Mouse (Mus musculus) hindbrain, embryonic 11.5 days (tissue): ENCODE data around the gene Miip. TPM values are rescaled to one million over a fixed set of nuclear protein-coding genes. Genes with fewer than 3 reads are reported as not detected.
"Not testable (repeated sequence)": the region's sequence is repeated elsewhere in the genome, so short reads cannot be mapped to it uniquely, and the experiment has no call there.

Experiments
- ATAC-seq: fragments of 200-750 bp; cut with Nextera tagmentation; 2 replicates; pipeline ENCODE4 v1.8.0; 2017; ENCODE audit warnings: mild to moderate bottlenecking, moderate TSS enrichment, moderate library complexity; ENCODE audit not compliant: low FRiP score
- DNase-seq: peaks from one replicate; pipeline ENCODE4 v3.0.0-alpha.2; 2015; ENCODE audit warnings: low spot score
- H3K27ac ChIP-seq: fragments of 300-500 bp; sonication (generic); 2 replicates; pipeline ENCODE4 v1.5.1; 2014; ENCODE audit warnings: mild to moderate bottlenecking, low read depth, low read length
- H3K27me3 ChIP-seq: fragments of 300-500 bp; sonication (generic); 2 replicates; pipeline ENCODE4 v1.6.1; 2014; ENCODE audit warnings: mild to moderate bottlenecking, low read length, moderate library complexity, mixed read lengths; ENCODE audit not compliant: control insufficient read depth, insufficient read depth
- H3K36me3 ChIP-seq: fragments of 300-500 bp; sonication (generic); 2 replicates; pipeline ENCODE4 v1.6.1; 2014; ENCODE audit warnings: mild to moderate bottlenecking, low read length, moderate library complexity, mixed read lengths; ENCODE audit not compliant: control insufficient read depth, insufficient read depth
- H3K4me1 ChIP-seq: fragments of 300-500 bp; sonication (generic); replicated peaks from 2 replicates; pipeline ENCODE4 v1.6.1; 2014; ENCODE audit warnings: low read length, mixed read lengths; ENCODE audit not compliant: control insufficient read depth, insufficient read depth
- H3K4me2 ChIP-seq: fragments of 300-500 bp; sonication (generic); replicated peaks from 2 replicates; pipeline ENCODE4 v1.6.1; 2014; ENCODE audit warnings: mild to moderate bottlenecking, low read depth, low read length
- H3K4me3 ChIP-seq: fragments of 300-500 bp; sonication (generic); 2 replicates; pipeline ENCODE4 v1.5.1; 2014; ENCODE audit warnings: low read depth, low read length
- H3K9ac ChIP-seq: fragments of 300-500 bp; sonication (generic); 2 replicates; pipeline ENCODE4 v1.6.1; 2014; ENCODE audit warnings: low read depth, low read length
- H3K9me3 ChIP-seq: fragments of 300-500 bp; sonication (generic); 2 replicates; pipeline ENCODE4 v1.6.1; 2016; ENCODE audit warnings: low read length; ENCODE audit not compliant: control insufficient read depth
- WGBS: fragments of 180-500 bp; shearing (Covaris S2); extraction: QIAGEN DNeasy Blood & Tissue Kit; methylation state at CpG from one replicate; pipeline ENCODE4 v1.1.7; 2014; 5-methylcytosine and 5-hydroxymethylcytosine counted together
- polyA plus RNA-seq: library from polyadenylated mRNA; unstranded; fragments of >200 nt; fragmentation: Nextera tagmentation; extraction: Ambion mirVana; gene quantifications from 2 replicates; pipeline ENCODE4 v1.2.1, GENCODE M21; 2014

The Miip gene
- polyA plus RNA-seq, 1 experiment from 2014 or later: 32.9 TPM

DNA sequence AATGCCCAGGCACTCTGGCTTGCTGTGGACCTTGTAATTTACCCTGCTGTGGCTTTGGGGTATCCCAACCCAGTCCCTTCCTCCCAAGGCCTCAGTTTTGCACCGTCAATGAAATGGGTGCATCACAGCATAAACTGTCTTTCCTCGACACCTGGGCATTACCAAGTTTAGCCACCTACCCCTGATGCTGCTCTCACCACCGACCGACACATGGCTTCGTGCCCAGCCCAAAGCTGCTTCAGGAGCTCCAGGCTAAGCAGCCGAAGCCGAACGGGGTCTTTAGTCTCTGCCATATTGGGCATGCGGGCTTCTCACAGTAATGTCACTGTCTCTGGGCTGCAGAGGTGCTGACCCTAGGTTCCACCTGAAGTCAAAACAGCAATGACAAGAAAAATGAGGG is 2.6 kb downstream of the Miip start:
- Histone ChIP-seq H3K27ac (no peak overlapping the region), H3K4me1 (peaks cover 7% of the 10 kb centered on the region), H3K9ac (no peak overlapping the region), H3K9me3 (no peaks in the 10 kb centered on the region), H3K27me3 (no peaks in the 10 kb centered on the region), H3K4me2 (no peak overlapping the region), H3K36me3 (peaks cover 18% of the 10 kb centered on the region), H3K4me3 (no peak overlapping the region)
- DNase-seq: no peak
- 95% methylated on average over 9 of the region's 9 CpGs for WGBS
- ATAC-seq: no peak

- no peak overlapping the region for H3K4me3 ChIP-seq
- peaks cover 21% of the 10 kb centered on the region for H3K36me3 ChIP-seq
- WGBS: 96% methylated on average over 6 of the region's 6 CpGs
- no peak overlapping the region for H3K27ac ChIP-seq
- H3K9me3 ChIP-seq: no peaks in the 10 kb centered on the region
- DNase-seq: no peak
- no peaks in the 10 kb centered on the region for H3K27me3 ChIP-seq
- H3K4me1 ChIP-seq: peaks cover 7% of the 10 kb centered on the region
- no peak for ATAC-seq
- no peak overlapping the region for H3K4me2 ChIP-seq
- H3K9ac ChIP-seq: no peak overlapping the region
These were observed 3.0 kb downstream of the Miip start for GRCm38 (mm10) chr4:147865651-147866050.

- Histone ChIP-seq H3K9ac (no peak overlapping the region), H3K4me2 (no peak overlapping the region), H3K36me3 (peaks cover 21% of the 10 kb centered on the region), H3K4me3 (no peak overlapping the region), H3K27me3 (no peaks in the 10 kb centered on the region), H3K27ac (no peak overlapping the region), H3K4me1 (no peaks in the 10 kb centered on the region), H3K9me3 (no peaks in the 10 kb centered on the region)
- WGBS: 94% methylated on average over 3 of the region's 3 CpGs
- DNase-seq: no peak
- ATAC-seq: no peak
These were observed 6.6 kb downstream of the Miip start for GRCm38 (mm10) chr4:147862051-147862450.

DNA sequence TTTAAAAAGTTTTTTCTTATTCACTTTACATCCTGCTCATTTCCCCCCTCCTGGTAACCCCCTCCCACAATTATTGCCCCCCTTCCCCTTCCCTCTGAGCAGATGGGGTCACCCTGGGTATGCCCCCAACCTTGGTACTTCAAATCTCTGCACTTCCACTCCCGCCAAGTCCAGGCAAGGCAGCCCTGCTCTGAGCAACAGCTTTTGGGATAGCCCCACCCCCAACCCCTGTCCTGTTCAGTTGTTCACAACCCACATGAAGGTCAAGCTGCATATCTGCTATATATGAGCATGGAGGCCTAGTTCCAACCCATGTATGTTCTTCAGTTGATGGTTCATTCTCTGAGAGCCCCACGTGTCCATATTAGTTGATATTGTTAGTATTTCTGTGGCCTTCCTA is 17.8 kb downstream of the Miip start:
- no peak for ATAC-seq
- no peak overlapping the region for H3K27ac ChIP-seq
- H3K4me3 ChIP-seq: no peak overlapping the region
- H3K4me2 ChIP-seq: no peak overlapping the region
- DNase-seq: no peak
- H3K9me3 ChIP-seq: no peaks in the 10 kb centered on the region
- no peak overlapping the region for H3K9ac ChIP-seq
- H3K4me1 ChIP-seq: 0 out of 2 replicates have a peak, but pooled peaks cover 2% of the 10 kb centered on the region
- no peaks in the 10 kb centered on the region for H3K36me3 ChIP-seq
- 86% methylated on average over 2 of the region's 2 CpGs for WGBS
- no peaks in the 10 kb centered on the region for H3K27me3 ChIP-seq

GRCm38 (mm10) chr4:147848584-147848991 is 20.0 kb downstream of the Miip start:
- 0 out of 2 replicates have a peak, but pooled peaks cover 2% of the 10 kb centered on the region for H3K36me3 ChIP-seq
- DNase-seq (no peak), ATAC-seq (peak; percentile 77)
- no peaks in the 10 kb centered on the region for H3K9me3 ChIP-seq
- H3K27ac ChIP-seq: no peak overlapping the region
- H3K27me3 ChIP-seq: no peaks in the 10 kb centered on the region
- WGBS: 8% methylated on average over 4 of the region's 4 CpGs
- peak overlapping the region; percentile 69 for H3K9ac ChIP-seq
- 0 out of 2 replicates have a peak, but pooled peaks cover 2% of the 10 kb centered on the region for H3K4me1 ChIP-seq
- H3K4me3 ChIP-seq: peak overlapping the region; percentile 68
- H3K4me2 ChIP-seq: peak overlapping the region; percentile 63

DNA sequence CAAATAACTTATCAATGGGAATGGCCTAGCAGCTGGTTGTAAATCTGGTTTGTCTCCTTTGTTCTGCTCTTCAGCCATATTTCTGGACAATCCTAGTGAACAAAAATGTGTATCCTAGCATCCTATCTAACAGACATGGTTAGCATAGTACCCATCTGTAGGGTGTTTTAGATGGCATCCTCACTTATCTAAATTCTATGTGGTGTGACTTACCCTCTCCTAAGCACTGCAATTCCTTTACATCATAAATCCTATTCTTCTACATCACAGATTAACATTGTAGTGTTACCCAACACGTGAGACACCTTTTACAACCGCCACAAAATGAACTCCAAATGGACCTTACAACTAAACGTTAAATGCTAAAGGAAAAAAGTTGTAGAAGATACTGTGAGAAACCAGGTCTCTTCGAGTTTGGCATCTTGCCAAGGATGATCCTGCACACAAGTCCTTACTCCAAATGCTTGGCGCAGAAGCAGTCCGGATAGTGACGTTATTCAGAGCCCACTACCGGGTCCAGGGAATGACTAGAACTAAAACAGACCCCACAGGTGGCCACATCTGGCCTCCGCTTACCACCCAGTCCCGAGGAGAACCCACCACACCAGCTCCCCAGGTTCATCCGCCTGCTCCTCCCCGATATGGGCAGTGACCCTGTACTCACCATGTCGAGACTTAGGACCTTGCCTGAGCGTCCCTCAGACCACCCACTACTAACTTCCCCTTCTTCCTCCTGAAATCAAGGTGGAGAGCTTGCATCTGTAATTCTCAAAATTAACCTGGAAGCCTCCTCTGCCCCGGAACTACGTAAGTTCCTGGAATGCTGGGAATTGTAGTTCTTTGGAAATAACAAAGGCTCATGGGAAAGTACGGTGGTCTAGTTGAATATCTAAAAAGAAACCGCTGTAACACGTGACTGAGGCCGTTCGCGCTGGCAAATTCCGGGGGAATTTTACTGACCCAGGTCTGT is 20.7 kb downstream of the Miip start, which contains the start of gene Zfp933:
Gene Zfp933, minus strand, starts transcription at position 753 of the 970 bp plus-strand sequence.
- H3K27ac ChIP-seq: no peak within 1 kb of the TSS
- WGBS: 4% methylated on average over 23 of the region's 23 CpGs
- H3K27me3 ChIP-seq: no peaks in the 10 kb centered on the region
- DNase-seq (peak; percentile 84), ATAC-seq (peak; percentile 94)
- peak within 1 kb of the TSS; percentile 69 for H3K9ac ChIP-seq
- H3K4me3 ChIP-seq: peak within 1 kb of the TSS; percentile 68
- 0 out of 2 replicates have a peak, but pooled peaks cover 5% of the 10 kb centered on the region for H3K36me3 ChIP-seq
- H3K4me2 ChIP-seq: peak within 1 kb of the TSS; percentile 63
- H3K4me1 ChIP-seq: 0 out of 2 replicates have a peak, but pooled peaks cover 2% of the 10 kb centered on the region
- H3K9me3 ChIP-seq: peaks cover 1% of the 10 kb centered on the region; the same call in 1 of the 2 replicates

- Histone ChIP-seq H3K4me2 (no peak overlapping the region), H3K27ac (no peak overlapping the region), H3K27me3 (no peaks in the 10 kb centered on the region), H3K36me3 (peaks cover 8% of the 10 kb centered on the region; the same call in 1 of the 2 replicates), H3K9me3 (peaks cover 3% of the 10 kb centered on the region), H3K9ac (no peak overlapping the region), H3K4me1 (no peaks in the 10 kb centered on the region), H3K4me3 (no peak overlapping the region)
- DNase-seq: no peak
- no peak for ATAC-seq
- 95% methylated on average over 3 of the region's 3 CpGs for WGBS
These were observed 25.7 kb downstream of the Miip start for GRCm38 (mm10) chr4:147842871-147843270.

- 99% methylated on average over 16 of the region's 26 CpGs for WGBS
- H3K4me1 ChIP-seq, H3K4me2 ChIP-seq, DNase-seq, H3K27me3 ChIP-seq, H3K36me3 ChIP-seq, H3K4me3 ChIP-seq, H3K9me3 ChIP-seq, H3K27ac ChIP-seq, ATAC-seq, H3K9ac ChIP-seq: not testable (repeated sequence)
These were observed 29.3 kb downstream of the Miip start for GRCm38 (mm10) chr4:147839282-147839681.
